Mouse (Mus musculus) myocyte (in vitro differentiated cells): Measurements from ENCODE around the gene Ppard.

Source experiments
- CEBPB ChIP-seq: IDR thresholded peaks from 2 replicates; pipeline ENCODE4 v1.6.1; 2011; ENCODE audit warnings: mild to moderate bottlenecking, moderate library complexity; ENCODE audit not compliant: poor library complexity, insufficient read depth, severe bottlenecking
- MAX ChIP-seq: IDR thresholded peaks from one replicate; pipeline ENCODE4 v1.6.1; 2011; ENCODE audit warnings: low read depth, mild to moderate bottlenecking, control low read depth
- MYOG ChIP-seq, 3 experiments: IDR thresholded peaks; one replicate each; pipeline ENCODE4 v1.6.1; 2011; ENCODE audit warnings: control low read depth in 2 of 3, low read depth in 2 of 3, mild to moderate bottlenecking in 2 of 3; ENCODE audit not compliant: insufficient read length in 2 of 3, control insufficient read depth in 1 of 3, insufficient read depth in 1 of 3
- POLR2A ChIP-seq: IDR thresholded peaks from one replicate; pipeline ENCODE4 v1.6.1; 2011; ENCODE audit warnings: low read depth, mild to moderate bottlenecking, control low read depth, moderate library complexity; ENCODE audit not compliant: insufficient read length
- POLR2AphosphoS2 ChIP-seq: IDR thresholded peaks from one replicate; pipeline ENCODE4 v1.6.1; 2011; ENCODE audit warnings: low read depth, control low read depth; ENCODE audit not compliant: insufficient read length
- USF1 ChIP-seq: IDR thresholded peaks from one replicate; pipeline ENCODE4 v1.6.1; 2011; ENCODE audit warnings: low read depth, mild to moderate bottlenecking, control low read depth, moderate library complexity

- no peak for TF ChIP-seq POLR2A
- TF ChIP-seq MYOG (IDR thresholded peaks at IDR 0.05; ENCODE audit: control insufficient read depth in 1 of 3, insufficient read depth in 1 of 3, insufficient read length in 2 of 3, low read depth in 2 of 3), result no peak
- no peak for TF ChIP-seq MAX
- TF ChIP-seq USF1, result no peak
- no peak for TF ChIP-seq POLR2AphosphoS2
- no peak for TF ChIP-seq CEBPB
Observed at GRCm38 (mm10) chr17:28305172-28305571, 72.7 kb downstream of the Ppard start.
